Mouse (Mus musculus): ENCODE measurements around the gene Igsf3. TPM values are rescaled to one million over a fixed set of nuclear protein-coding genes. Genes with fewer than 3 reads are reported as not detected.

Gene Igsf3
- 5.4 and 8.4 TPM in 2 replicates for polyA plus RNA-seq (2012; rRNA removed)

GRCm38 (mm10) chr3:101376538-101377247 is at the start of gene Igsf3:
Gene Igsf3, plus strand, starts transcription at chr3:101377083.
- no peak for DNase-seq (ENCODE audit: low read depth)

GRCm38 (mm10) chr3:101327248-101327647 is 49.6 kb upstream of the Igsf3 start:
- DNase-seq (ENCODE audit: low read depth) = no peak

GRCm38 (mm10) chr3:101328617-101329016 is 48.3 kb upstream of the Igsf3 start:
- DNase-seq (ENCODE audit: low read depth) = no peak

GRCm38 (mm10) chr3:101343199-101343924 is 33.5 kb upstream of the Igsf3 start:
- peak; percentile 95 for DNase-seq (ENCODE audit: low read depth)

GRCm38 (mm10) chr3:101344246-101344645 is 32.6 kb upstream of the Igsf3 start:
- DNase-seq (ENCODE audit: low read depth) = no peak

- no peak for DNase-seq (ENCODE audit: low read depth)
Observed at GRCm38 (mm10) chr3:101345299-101345698, 31.6 kb upstream of the Igsf3 start.

GRCm38 (mm10) chr3:101346806-101347205 is 30.1 kb upstream of the Igsf3 start:
- DNase-seq (ENCODE audit: low read depth) = peak; percentile 85

- DNase-seq (ENCODE audit: low read depth) = no peak
Observed at GRCm38 (mm10) chr3:101348501-101349161, 28.3 kb upstream of the Igsf3 start.

- DNase-seq (ENCODE audit: low read depth) = no peak
Observed at GRCm38 (mm10) chr3:101349542-101350307, 27.2 kb upstream of the Igsf3 start.

GRCm38 (mm10) chr3:101350406-101350805 is 26.5 kb upstream of the Igsf3 start:
- no peak for DNase-seq (ENCODE audit: low read depth)

GRCm38 (mm10) chr3:101354490-101354889 is 22.4 kb upstream of the Igsf3 start:
- no peak for DNase-seq (ENCODE audit: low read depth)

GRCm38 (mm10) chr3:101355702-101356101 is 21.2 kb upstream of the Igsf3 start:
- DNase-seq (ENCODE audit: low read depth) = no peak

GRCm38 (mm10) chr3:101356583-101357553 is 20.0 kb upstream of the Igsf3 start:
- no peak for DNase-seq (ENCODE audit: low read depth)

GRCm38 (mm10) chr3:101360832-101361231 is 16.1 kb upstream of the Igsf3 start:
- DNase-seq (ENCODE audit: low read depth) = no peak

GRCm38 (mm10) chr3:101362391-101362790 is 14.5 kb upstream of the Igsf3 start:
- DNase-seq (ENCODE audit: low read depth) = no peak

- no peak for DNase-seq (ENCODE audit: low read depth)
Observed at GRCm38 (mm10) chr3:101363574-101363973, 13.3 kb upstream of the Igsf3 start.

- no peak for DNase-seq (ENCODE audit: low read depth)
Observed at GRCm38 (mm10) chr3:101365081-101365612, 11.7 kb upstream of the Igsf3 start.

- DNase-seq (ENCODE audit: low read depth) = no peak
Observed at GRCm38 (mm10) chr3:101365911-101366310, 11.0 kb upstream of the Igsf3 start.

- no peak for DNase-seq (ENCODE audit: low read depth)
Observed at GRCm38 (mm10) chr3:101367372-101367771, 9.5 kb upstream of the Igsf3 start.

- DNase-seq (ENCODE audit: low read depth) = no peak
Observed at GRCm38 (mm10) chr3:101369301-101369881, 7.5 kb upstream of the Igsf3 start.
